Mouse (Mus musculus) bone marrow macrophage, adult 2 months (primary cell): Measurements from ENCODE around the gene Ddx39b.

Experiments used
- CTCF ChIP-seq: IDR thresholded peaks from 2 replicates; pipeline ENCODE4 v1.5.1; 2012; ENCODE audit warnings: low read depth, mild to moderate bottlenecking, low read length, moderate library complexity
- POLR2A ChIP-seq: IDR thresholded peaks from 2 replicates; pipeline ENCODE4 v1.6.1; 2012; ENCODE audit warnings: mild to moderate bottlenecking, low read depth, low read length, borderline replicate concordance

DNA sequence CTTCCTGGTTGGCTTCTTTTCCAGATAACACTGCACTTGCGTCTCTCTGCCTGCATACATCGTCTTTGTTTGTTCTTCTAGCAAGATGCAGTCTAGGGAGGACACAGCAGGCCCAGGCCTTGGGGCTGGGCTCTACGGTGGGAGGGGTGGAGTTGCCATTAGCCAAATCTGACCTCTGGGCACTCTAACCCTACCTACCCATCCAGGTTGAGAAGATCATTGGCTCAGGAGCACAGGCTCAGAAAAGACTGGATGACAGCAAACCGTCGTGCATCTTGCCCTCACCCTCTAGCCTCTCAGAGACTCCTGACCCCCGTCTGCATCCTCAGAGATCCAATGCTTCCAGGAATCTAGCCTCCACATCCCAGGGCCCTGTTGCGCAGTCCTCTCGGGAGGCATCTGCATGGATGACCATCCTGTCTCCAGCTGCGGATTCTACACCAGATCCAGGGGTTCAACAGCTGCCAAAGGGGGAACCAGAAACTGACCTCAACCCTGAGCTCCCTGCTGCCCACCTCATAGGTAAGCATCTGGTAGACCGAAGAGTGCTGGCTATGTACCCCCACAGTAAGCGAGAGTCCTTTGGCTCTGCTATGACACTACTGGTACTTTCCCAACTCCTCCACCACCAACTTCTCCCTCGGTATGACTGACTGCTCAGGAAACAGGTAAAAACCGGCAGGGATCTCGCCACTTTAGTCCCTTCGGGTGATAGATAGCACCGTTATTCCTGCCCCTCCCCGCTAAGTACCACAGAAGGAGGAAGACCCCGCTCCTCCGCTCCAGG, 46.5 kb upstream of the Ddx39b start:
- TF ChIP-seq CTCF (no peak), POLR2A (no peak)
